Mouse (Mus musculus): ENCODE results near the gene Dusp22. TPM values are rescaled to one million over a fixed set of nuclear protein-coding genes. Genes with fewer than 3 reads are reported as not detected.

Dusp22 gene
- polyA plus RNA-seq, 1 experiment from 2014 or later: 6.7 TPM

DNA sequence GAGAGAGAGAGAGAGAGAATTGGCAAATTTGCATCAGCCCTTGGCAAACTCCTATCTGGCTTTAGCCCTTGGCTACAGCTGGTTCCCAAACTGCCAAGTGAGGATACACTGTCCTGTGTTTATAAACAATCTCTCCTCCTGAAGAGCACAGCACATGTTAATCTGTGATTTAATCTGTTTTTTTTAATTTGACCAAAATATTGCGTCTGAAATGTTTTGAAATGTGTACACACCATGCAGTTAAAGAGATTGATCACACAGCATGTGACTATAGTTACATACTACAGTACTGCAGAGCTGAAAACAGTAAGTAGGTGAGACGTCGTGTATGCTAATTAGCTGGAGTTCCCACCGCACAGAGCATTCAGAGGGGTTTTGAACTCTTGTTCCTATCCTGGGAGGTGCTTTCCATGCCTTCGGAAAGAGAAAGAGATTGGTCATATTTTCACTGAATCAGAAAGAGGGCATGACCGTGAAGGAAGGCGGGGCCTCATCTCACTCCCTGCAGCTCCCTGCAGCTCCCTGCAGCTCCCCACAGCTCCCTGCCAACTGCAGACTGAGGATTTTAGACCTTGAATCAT, 65.0 kb downstream of the Dusp22 start:
- Histone ChIP-seq H3K4me1 (no peaks in the 10 kb centered on the region), H3K4me2 (no peak overlapping the region), H3K27ac (no peak overlapping the region), H3K36me3 (no peaks in the 10 kb centered on the region), H3K9ac (no peak overlapping the region), H3K9me3 (replicated peaks) (no peaks in the 10 kb centered on the region), H3K27me3 (replicated peaks) (no peaks in the 10 kb centered on the region), H3K4me3 (no peak overlapping the region)
- ATAC-seq: no peak
- WGBS (ENCODE audit: insufficient replicate concordance): 36% methylated on average over 7 of the region's 7 CpGs

DNA sequence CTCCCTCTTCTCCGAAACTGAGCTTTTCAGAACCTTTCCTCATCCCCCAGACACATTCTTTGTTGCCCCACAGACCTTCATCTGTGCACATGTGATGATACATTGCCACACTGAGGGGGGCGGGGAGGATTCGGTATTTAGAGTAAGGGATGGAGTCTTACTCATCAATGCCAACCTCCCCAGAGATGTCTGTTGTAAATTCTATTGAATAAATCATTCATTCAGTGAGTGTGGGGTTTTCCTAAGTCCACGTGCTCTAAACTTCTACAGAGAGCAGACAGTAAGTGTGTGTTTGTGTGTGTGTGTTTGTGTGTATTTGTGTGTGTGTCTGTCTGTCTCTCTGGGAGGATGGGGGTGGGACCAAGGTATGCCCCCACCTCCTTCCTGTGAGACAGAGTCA, 67.1 kb downstream of the Dusp22 start:
- Histone ChIP-seq H3K4me3 (no peak overlapping the region), H3K27ac (no peak overlapping the region), H3K27me3 (replicated peaks) (0 out of 2 replicates have a peak, but pooled peaks cover 4% of the 10 kb centered on the region), H3K4me2 (no peak overlapping the region), H3K9me3 (replicated peaks) (no peaks in the 10 kb centered on the region), H3K9ac (no peak overlapping the region), H3K4me1 (no peaks in the 10 kb centered on the region), H3K36me3 (no peaks in the 10 kb centered on the region)
- WGBS (ENCODE audit: insufficient replicate concordance): 68% methylated on average over 4 of the region's 4 CpGs
- no peak for ATAC-seq

DNA sequence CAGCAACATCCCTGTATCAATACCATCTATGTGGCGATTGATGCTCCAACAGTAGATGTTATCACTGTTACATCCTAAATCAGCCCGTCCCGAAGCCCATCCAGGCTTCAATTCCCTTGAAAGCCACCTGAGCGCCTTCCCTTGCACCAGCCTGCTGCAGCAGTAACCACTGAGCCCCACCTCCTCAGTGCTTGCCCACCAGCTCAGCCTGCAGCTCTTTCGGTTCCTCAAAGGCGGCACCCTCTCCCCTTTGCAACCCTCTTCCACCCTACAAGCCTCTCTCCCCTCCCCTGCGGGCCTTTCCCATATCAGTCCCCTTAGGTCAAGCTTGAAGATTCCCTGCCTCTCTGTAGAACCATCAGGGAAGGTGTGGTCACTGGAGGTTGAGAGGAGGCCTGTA, 68.4 kb downstream of the Dusp22 start:
- H3K9ac ChIP-seq: no peak overlapping the region
- 63% methylated on average over 7 of the region's 7 CpGs for WGBS (ENCODE audit: insufficient replicate concordance)

DNA sequence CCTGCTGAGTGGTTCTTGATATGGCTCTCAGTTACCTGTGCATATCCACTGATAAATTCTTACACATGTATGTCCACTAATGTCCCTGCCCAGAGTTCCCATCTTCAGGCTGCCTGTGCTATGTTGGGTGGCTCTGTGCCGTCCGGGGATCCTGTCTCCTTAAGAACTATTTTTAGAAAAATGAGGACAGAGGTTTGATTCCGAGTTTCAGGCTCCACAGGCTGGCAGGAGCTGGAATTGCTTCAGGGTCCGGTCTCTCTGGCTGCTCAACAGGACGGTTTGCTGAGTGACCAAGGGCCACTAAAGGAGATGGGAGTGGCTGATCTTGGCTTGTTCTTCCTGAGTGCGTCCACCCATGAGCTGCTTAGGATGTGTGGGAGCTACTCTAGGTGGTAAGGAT, 69.4 kb downstream of the Dusp22 start:
- Histone ChIP-seq H3K36me3 (no peaks in the 10 kb centered on the region), H3K27me3 (replicated peaks) (0 out of 2 replicates have a peak, but pooled peaks cover 4% of the 10 kb centered on the region), H3K4me3 (no peak overlapping the region), H3K9ac (no peak overlapping the region), H3K9me3 (replicated peaks) (no peaks in the 10 kb centered on the region), H3K4me2 (no peak overlapping the region), H3K4me1 (no peaks in the 10 kb centered on the region), H3K27ac (no peak overlapping the region)
- 51% methylated on average over 6 of the region's 6 CpGs for WGBS (ENCODE audit: insufficient replicate concordance)
- no peak for ATAC-seq

More for the DNA sequence above, 68.4 kb downstream of the Dusp22 start:
- H3K27ac ChIP-seq: no peak overlapping the region
- H3K9me3 ChIP-seq (replicated peaks): no peaks in the 10 kb centered on the region
- H3K4me1 ChIP-seq: no peaks in the 10 kb centered on the region
- no peaks in the 10 kb centered on the region for H3K36me3 ChIP-seq
- no peak for ATAC-seq
- H3K4me3 ChIP-seq: no peak overlapping the region
- no peak overlapping the region for H3K4me2 ChIP-seq
- 0 out of 2 replicates have a peak, but pooled peaks cover 4% of the 10 kb centered on the region for H3K27me3 ChIP-seq (replicated peaks)

DNA sequence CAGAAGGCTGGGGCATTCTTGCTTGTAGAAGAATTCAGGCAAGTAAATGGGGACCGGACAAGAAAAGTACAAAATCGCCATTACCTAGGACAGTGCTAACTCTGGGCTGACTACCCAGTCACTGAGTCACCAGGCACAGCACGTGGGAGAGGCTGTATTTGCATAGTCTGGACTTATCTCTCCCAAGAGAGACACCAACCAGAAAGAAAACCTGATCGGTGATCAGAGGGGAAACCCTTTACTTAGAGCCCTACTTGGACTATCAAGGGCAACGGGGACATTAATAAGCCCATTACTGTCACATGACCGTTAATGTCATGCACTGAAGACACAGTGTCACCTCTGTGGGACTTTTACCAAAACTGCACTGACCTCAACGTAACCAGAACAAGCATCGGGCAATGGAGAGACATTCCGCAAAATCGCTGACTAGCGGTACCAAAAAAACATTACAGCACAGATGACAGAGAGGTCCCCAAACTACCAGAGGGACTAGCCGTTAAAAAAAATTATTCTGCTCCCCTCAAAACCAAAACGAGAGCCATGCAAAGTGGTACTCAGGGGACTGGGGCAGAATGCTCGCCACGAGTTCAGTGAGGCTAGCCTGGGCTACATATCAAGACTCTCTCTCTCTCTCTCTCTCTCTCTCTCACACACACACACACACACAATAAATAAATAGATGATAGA, 70.5 kb downstream of the Dusp22 start:
- H3K4me3 ChIP-seq: no peak overlapping the region
- H3K9ac ChIP-seq: no peak overlapping the region
- WGBS (ENCODE audit: insufficient replicate concordance): 69% methylated on average over 15 of the region's 15 CpGs
- no peak overlapping the region for H3K4me2 ChIP-seq
- no peaks in the 10 kb centered on the region for H3K4me1 ChIP-seq
- no peaks in the 10 kb centered on the region for H3K36me3 ChIP-seq
- 0 out of 2 replicates have a peak, but pooled peaks cover 4% of the 10 kb centered on the region for H3K27me3 ChIP-seq (replicated peaks)
- H3K27ac ChIP-seq: no peak overlapping the region
- H3K9me3 ChIP-seq (replicated peaks): no peaks in the 10 kb centered on the region
- no peak for ATAC-seq

DNA sequence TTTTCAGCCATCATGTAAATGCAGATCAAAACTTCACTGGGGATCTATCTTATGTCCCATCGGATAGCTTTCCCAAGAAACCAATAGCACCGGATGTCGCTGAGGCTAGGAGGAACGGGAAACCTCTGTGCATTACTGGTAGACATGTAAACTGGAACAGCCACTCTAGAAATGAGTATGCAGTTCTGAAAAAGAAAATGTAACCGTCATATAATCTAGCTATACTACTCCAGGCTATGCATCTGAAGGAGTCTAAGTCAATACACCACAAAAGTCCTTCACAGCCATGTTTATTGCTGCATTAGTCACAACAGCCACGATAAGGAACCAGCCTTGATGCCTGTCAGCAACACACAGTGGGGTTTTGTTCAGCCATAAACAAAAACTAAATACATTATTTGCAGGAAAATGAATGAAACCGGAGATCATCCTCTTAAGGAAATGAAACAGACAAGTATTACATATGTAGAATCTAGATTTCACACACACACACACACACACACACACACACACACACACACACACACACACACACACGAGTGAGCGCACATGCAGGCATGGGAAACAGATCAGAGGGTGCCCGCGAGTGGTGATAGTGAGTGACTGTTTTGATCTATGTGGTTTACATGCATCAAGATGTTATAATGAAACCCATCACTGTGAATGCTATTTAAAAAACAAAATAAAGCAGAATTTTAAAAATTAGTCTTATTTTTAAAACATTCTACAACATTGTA, 73.1 kb downstream of the Dusp22 start:
- no peaks in the 10 kb centered on the region for H3K4me1 ChIP-seq
- H3K4me3 ChIP-seq: no peak overlapping the region
- ATAC-seq: no peak
- H3K27ac ChIP-seq: no peak overlapping the region
- no peak overlapping the region for H3K9ac ChIP-seq
- 76% methylated on average over 11 of the region's 11 CpGs for WGBS (ENCODE audit: insufficient replicate concordance)
- H3K36me3 ChIP-seq: no peaks in the 10 kb centered on the region
- no peaks in the 10 kb centered on the region for H3K9me3 ChIP-seq (replicated peaks)
- H3K4me2 ChIP-seq: no peak overlapping the region
- H3K27me3 ChIP-seq (replicated peaks): 0 out of 2 replicates have a peak, but pooled peaks cover 4% of the 10 kb centered on the region

- Histone ChIP-seq H3K27me3 (replicated peaks) (0 out of 2 replicates have a peak, but pooled peaks cover 2% of the 10 kb centered on the region), H3K4me3 (no peak overlapping the region), H3K4me2 (no peak overlapping the region), H3K27ac (no peak overlapping the region), H3K4me1 (no peaks in the 10 kb centered on the region), H3K9me3 (replicated peaks) (no peaks in the 10 kb centered on the region), H3K36me3 (no peaks in the 10 kb centered on the region), H3K9ac (no peak overlapping the region)
- ATAC-seq: no peak
- WGBS (ENCODE audit: insufficient replicate concordance): 60% methylated on average over 5 of the region's 5 CpGs
Observed at GRCm38 (mm10) chr13:30736721-30737120, 76.9 kb downstream of the Dusp22 start.

- WGBS (ENCODE audit: insufficient replicate concordance): 59% methylated on average over 2 of the region's 2 CpGs
Observed at GRCm38 (mm10) chr13:30737257-30737656, 77.5 kb downstream of the Dusp22 start.

DNA sequence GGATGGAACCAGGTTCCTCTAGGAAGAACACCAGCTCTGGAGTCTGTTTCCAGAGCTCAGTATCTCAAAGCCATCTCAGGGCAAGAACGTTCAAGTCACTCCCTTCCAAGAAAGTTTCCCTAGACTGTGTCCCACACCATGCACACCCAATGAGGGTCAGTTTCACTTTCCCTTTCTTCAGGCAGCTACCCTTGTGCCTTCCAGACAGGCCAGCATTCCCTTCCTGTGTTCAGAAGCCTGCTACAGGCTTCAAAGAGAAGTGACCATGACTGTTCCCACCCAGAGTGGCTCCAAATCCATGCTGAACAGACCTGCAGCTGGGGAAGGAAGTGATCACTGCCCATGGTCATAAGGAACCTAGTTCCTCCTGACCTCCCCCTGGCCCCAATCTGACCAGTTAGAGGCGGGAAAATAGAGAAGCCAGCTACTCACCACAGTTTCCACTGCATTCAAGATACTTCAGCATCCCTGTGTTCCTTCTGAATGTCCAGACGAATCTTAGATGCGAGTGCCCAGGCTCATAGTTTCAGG, 78.6 kb downstream of the Dusp22 start:
- H3K4me3 ChIP-seq: no peak overlapping the region
- H3K36me3 ChIP-seq: no peaks in the 10 kb centered on the region
- no peaks in the 10 kb centered on the region for H3K9me3 ChIP-seq (replicated peaks)
- no peaks in the 10 kb centered on the region for H3K4me1 ChIP-seq
- H3K9ac ChIP-seq: no peak overlapping the region
- 44% methylated on average over 4 of the region's 4 CpGs for WGBS (ENCODE audit: insufficient replicate concordance)
- H3K4me2 ChIP-seq: no peak overlapping the region
- ATAC-seq: no peak
- H3K27ac ChIP-seq: no peak overlapping the region
- H3K27me3 ChIP-seq (replicated peaks): 0 out of 2 replicates have a peak, but pooled peaks cover 5% of the 10 kb centered on the region

More at GRCm38 (mm10) chr13:30737257-30737656, 77.5 kb downstream of the Dusp22 start:
- no peak overlapping the region for H3K4me2 ChIP-seq
- no peaks in the 10 kb centered on the region for H3K27me3 ChIP-seq (replicated peaks)
- H3K27ac ChIP-seq: no peak overlapping the region
- H3K9me3 ChIP-seq (replicated peaks): no peaks in the 10 kb centered on the region
- H3K4me3 ChIP-seq: no peak overlapping the region
- H3K4me1 ChIP-seq: no peaks in the 10 kb centered on the region
- no peak for ATAC-seq
- no peaks in the 10 kb centered on the region for H3K36me3 ChIP-seq
- H3K9ac ChIP-seq: no peak overlapping the region

- no peaks in the 10 kb centered on the region for H3K9me3 ChIP-seq (replicated peaks)
- no peaks in the 10 kb centered on the region for H3K36me3 ChIP-seq
- WGBS (ENCODE audit: insufficient replicate concordance): 44% methylated on average over 5 of the region's 5 CpGs
- no peak overlapping the region for H3K27ac ChIP-seq
- H3K27me3 ChIP-seq (replicated peaks): peaks cover 5% of the 10 kb centered on the region; the same call in 1 of the 2 replicates
- no peak overlapping the region for H3K4me3 ChIP-seq
- H3K4me1 ChIP-seq: no peaks in the 10 kb centered on the region
- H3K9ac ChIP-seq: no peak overlapping the region
- no peak overlapping the region for H3K4me2 ChIP-seq
- ATAC-seq: no peak
Observed at GRCm38 (mm10) chr13:30741172-30741571, 81.4 kb downstream of the Dusp22 start.

DNA sequence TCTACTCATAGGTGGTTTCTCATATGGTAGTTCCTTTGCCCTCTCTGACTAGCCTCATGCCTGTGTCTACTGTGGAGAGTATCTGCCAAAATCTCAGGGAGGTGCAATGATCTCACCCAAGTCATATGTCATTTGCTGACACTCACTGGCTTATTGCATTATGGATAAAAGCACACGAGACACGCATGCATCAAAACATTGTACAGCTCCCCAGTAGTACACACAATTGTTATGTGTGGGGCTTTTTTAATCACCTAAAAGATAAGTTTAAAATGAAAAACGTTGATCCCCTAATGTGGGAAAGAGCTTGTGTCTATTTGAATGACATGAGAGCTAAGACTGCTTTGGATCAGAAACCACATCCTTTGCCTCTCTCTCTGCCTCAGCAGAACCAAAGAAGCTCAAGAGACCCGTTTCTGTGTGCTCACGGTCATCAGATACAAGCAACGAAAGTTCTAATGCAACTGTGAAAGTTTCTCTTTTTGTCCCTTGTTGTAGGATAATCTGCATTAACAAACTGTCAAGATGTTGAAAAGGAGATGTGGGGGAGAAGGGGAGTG, 82.7 kb downstream of the Dusp22 start:
- no peak overlapping the region for H3K27ac ChIP-seq
- 54% methylated on average over 6 of the region's 6 CpGs for WGBS (ENCODE audit: insufficient replicate concordance)
- H3K4me3 ChIP-seq: no peak overlapping the region
- H3K9ac ChIP-seq: no peak overlapping the region
- no peak overlapping the region for H3K4me2 ChIP-seq
- ATAC-seq: no peak
- peaks cover 14% of the 10 kb centered on the region for H3K27me3 ChIP-seq (replicated peaks)
- H3K9me3 ChIP-seq (replicated peaks): no peaks in the 10 kb centered on the region
- H3K36me3 ChIP-seq: no peaks in the 10 kb centered on the region
- H3K4me1 ChIP-seq: no peaks in the 10 kb centered on the region

- Histone ChIP-seq H3K27ac (no peak overlapping the region), H3K9ac (no peak overlapping the region), H3K4me3 (no peak overlapping the region), H3K4me2 (no peak overlapping the region), H3K4me1 (peaks cover 12% of the 10 kb centered on the region), H3K27me3 (replicated peaks) (peaks cover 40% of the 10 kb centered on the region), H3K36me3 (no peaks in the 10 kb centered on the region), H3K9me3 (replicated peaks) (no peaks in the 10 kb centered on the region)
- no peak for ATAC-seq
- 54% methylated on average over 7 of the region's 7 CpGs for WGBS (ENCODE audit: insufficient replicate concordance)
Observed at GRCm38 (mm10) chr13:30745121-30745520, 85.3 kb downstream of the Dusp22 start.
